Mouse (Mus musculus) kidney, postnatal 4 days (tissue): ENCODE measurements around the gene Gm10220.
"Not testable (repeated sequence)": the region's sequence is repeated elsewhere in the genome, so short reads cannot be mapped to it uniquely, and the experiment has no call there.

Experiments used
- DNase-seq, 2 experiments: peaks; one replicate each; pipeline ENCODE4 v3.0.0; 2021; ENCODE audit warnings: mixed read lengths in 2 of 2

Gene Gm10220

GRCm38 (mm10) chr5:26121321-26121720, at the start of gene Gm10220:
Gm10220 (minus strand) TSS chr5:26121421.
- DNase-seq = not testable (repeated sequence)

GRCm38 (mm10) chr5:26169855-26170254, 48.6 kb upstream of the Gm10220 start:
- DNase-seq = no peak

- DNase-seq = no peak
Measured at GRCm38 (mm10) chr5:26165791-26166165, 44.6 kb upstream of the Gm10220 start.

- no peak for DNase-seq
Measured at GRCm38 (mm10) chr5:26165036-26165790, 44.0 kb upstream of the Gm10220 start.

- DNase-seq = peak; percentile 34 to 39
Measured at GRCm38 (mm10) chr5:26157396-26158170, 36.4 kb upstream of the Gm10220 start.

GRCm38 (mm10) chr5:26142891-26143290, 21.7 kb upstream of the Gm10220 start:
- DNase-seq = no peak

GRCm38 (mm10) chr5:26105262-26105661, 16.0 kb downstream of the Gm10220 start, which contains the start of gene 5031410I06Rik:
5031410I06Rik (minus strand) TSS chr5:26105362.
- DNase-seq = not testable (repeated sequence)

GRCm38 (mm10) chr5:26089191-26089590, 32.0 kb downstream of the Gm10220 start, which contains the start of gene Gm10471:
Gm10471 (minus strand) TSS chr5:26089291.
- not testable (repeated sequence) for DNase-seq

- DNase-seq = not testable (repeated sequence)
Measured at GRCm38 (mm10) chr5:26079023-26079422, 42.2 kb downstream of the Gm10220 start.

GRCm38 (mm10) chr5:26070716-26071115, 50.5 kb downstream of the Gm10220 start:
- DNase-seq = no peak
